Mouse (Mus musculus): ENCODE results near the gene Stxbp5.

Stxbp5 gene

DNA sequence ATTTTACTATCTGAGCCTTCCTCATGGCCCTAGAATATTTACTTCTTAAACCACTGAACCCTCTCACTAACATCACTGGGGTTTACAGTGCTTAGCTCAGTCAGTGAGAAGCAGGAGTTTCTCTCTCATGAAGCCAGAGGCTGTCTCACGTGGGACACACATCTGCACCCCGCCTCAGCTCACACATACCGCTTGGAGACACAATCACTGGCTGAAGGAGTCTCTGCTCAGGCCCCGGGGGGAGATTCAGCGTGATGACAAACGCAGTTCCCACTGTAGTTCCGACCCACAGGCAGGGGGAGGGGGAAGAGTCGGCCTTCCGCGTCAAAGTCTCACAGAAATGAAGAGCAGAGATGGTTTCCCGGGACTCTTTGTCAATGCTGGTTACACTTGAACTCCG, 130.6 kb downstream of the Stxbp5 start:
- in situ Hi-C loops (cut with MboI; ENCODE audit: unreplicated experiment in 2 of 2), result no loop called here

GRCm38 (mm10) chr10:9763831-9764230, 137.0 kb downstream of the Stxbp5 start:
- in situ Hi-C loops (cut with MboI; ENCODE audit: unreplicated experiment in 2 of 2), result no loop called here

DNA sequence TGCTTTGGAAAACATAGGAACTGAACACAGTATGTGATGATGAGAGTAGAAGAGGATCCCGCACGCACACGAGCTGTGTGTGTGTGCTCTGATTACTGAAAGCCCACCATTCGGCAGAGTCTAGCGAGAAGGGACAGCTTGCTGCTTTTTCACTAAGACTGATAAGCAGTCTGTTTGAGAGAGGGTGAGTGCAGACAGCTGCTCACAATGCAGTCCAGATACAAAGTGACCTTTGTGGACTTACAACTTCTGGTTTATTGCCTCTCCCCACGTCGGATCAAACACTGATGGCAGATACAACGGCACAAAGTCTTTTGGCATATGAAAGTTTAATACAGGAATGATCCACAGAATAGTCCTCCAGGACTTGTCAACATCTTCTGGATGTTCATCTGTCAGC, 140.6 kb downstream of the Stxbp5 start:
- in situ Hi-C loops (cut with MboI; ENCODE audit: unreplicated experiment in 2 of 2), result no loop called here

DNA sequence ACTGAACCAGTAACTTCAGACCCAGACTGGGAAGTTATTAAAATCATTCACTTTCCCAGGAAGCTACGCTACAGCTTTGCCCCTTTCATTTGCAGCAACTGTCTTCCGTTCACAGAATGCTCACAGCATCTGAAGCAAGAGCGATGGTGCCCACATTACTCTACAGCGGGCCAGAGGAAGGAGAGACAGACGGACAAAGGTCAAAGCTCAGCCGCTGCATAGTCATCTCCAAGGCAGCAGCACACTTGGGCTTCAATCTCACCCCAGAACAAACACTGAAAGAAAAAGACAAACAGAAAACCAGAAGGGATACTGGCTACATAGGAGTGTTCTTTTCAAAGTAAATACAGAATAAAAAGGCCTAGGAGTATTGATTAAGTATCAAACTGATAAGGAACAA, 144.3 kb downstream of the Stxbp5 start:
- in situ Hi-C loops (cut with MboI; ENCODE audit: unreplicated experiment in 2 of 2), result no loop called here

DNA sequence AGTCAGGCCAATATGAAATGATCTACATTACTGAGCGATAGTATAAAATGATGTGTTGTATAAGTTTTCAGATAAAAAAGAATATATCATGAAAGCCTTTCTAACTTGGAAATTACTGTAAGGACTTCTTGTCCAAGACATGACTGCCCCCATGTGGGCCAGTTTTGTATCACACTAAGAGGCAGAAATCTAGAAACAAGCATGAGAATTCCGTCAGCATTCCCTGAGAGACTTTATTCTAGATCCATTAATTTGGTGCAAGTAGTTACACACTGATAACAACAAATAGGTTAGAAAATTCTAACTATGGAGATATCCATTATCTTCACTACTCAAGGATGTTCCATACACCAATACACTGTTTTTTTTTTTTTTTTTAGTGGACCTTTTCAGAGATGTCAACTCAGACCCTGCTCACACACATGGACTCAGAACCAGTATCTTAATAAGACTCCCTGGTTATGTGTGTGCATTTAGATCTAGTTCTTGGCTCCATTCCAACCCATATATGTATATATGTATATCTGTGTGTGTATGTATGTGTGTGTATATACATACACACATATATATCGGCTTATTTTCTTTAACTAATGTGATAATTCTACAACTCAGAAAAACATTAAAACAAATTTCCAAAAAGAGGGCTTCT, 145.9 kb downstream of the Stxbp5 start:
- in situ Hi-C loops (cut with MboI; ENCODE audit: unreplicated experiment in 2 of 2), result no loop called here

DNA sequence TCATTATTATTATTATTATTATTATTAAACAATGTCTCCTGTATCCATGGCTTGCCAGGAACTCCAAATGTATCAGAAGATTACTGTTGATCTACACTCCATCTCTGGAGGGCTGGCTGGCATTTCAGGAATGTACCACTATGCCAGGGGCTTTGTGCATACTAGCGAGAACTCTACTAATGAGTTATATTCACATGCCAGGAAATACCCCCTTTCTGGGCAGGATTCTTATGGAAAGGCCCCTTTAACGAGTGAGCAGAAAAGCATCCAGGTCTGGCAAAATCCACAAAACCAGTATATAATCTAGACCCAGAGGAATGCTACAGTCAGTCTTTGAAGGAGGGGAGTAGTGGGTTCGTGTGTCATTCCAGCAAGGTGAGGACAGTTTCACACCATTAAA, 167.0 kb downstream of the Stxbp5 start:
- in situ Hi-C loops (cut with MboI; ENCODE audit: unreplicated experiment in 2 of 2), result loop anchor here in 1 of 2 experiments (25.0 kb wide), 1 partner anchor 947 kb away; no protein-coding TSS in a partner anchor

DNA sequence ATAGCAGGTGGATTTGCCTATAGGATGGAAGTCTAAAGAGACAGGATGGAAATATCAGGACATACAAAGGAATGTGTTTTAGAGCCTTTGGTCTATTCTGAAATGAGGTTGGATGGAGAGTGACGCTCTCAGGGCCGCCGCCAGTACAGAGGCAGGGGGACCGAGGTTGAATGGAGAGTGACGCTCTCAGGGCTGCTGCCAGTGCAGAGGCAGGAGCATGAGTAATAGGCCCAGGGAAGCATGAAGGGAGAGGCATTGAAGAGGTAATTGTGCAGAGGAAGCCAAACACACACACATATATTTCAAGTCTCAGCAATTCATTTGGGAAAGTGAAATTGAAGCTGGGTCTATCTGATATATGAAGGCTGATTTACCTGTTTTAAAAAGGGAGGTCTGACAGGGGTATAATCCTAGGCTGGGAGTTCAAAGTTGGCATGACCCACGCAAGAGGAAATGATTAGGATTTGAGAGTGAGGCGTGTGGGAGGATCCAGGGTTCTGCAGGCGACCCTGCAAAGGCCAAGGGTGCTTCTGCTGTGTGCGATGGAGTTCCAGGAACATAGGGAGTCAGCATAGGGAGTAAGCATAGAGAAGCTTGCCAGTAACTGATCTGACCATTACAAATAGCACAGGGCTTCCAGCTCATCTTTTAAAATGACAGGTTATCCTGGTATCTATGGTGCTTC, 168.7 kb downstream of the Stxbp5 start:
- in situ Hi-C loops (cut with MboI; ENCODE audit: unreplicated experiment in 2 of 2), result loop anchor here in 1 of 2 experiments (25.0 kb wide), 1 partner anchor 945 kb away; no protein-coding TSS in a partner anchor

DNA sequence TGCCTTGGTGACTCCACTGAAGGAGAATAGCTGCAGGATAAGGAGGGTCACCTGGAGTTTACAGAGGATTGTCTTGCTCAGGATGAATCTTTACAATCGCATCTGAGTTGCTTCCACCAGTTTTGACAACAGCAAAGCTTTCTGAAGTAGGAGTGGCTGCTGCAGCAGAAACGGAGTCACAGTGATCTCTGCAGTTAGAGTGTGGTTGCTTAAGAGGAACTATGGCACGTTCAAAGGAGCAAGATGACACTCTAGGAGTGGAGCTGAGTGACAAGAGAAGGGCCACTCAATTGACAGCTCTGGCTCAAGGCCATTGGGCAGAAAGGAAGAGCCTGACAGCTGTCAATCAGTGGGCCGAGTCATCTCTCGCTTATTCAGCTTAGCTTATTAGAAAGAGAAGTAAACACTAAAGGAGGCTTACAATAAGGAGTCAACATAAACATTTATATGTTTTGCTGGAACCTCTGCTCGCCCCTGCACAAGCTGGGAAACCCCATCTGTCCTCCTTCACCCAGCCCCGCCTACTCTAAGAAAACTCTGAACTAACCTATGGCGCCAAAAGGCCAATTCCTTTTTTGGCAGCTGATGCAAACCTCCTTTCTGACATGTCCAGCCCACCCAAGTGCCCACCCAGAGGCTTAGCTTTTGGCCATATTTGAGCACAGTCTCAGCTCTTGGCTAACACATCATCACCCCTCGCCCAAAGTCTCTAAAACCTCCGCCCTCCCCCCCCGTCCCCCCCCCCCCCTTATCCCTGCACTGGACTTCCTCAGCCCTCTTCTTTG, 178.2 kb downstream of the Stxbp5 start:
- in situ Hi-C loops (cut with MboI; ENCODE audit: unreplicated experiment in 2 of 2), result no loop called here

GRCm38 (mm10) chr10:9720027-9720426, 180.9 kb downstream of the Stxbp5 start:
- in situ Hi-C loops (cut with MboI; ENCODE audit: unreplicated experiment in 2 of 2), result no loop called here

GRCm38 (mm10) chr10:9718086-9718485, 182.8 kb downstream of the Stxbp5 start:
- in situ Hi-C loops (cut with MboI; ENCODE audit: unreplicated experiment in 2 of 2), result no loop called here
